ENCODE assay signal across 22 mouse cellular contexts in genomic region chr5:76645091-76645868, GRCm38 (mm10). TPM values are rescaled to one million over a fixed set of nuclear protein-coding genes. Genes with fewer than 3 reads are reported as not detected.
DNase-seq lines count a peak whose midpoint lies in the region; ATAC-seq and TF ChIP-seq lines count a peak whose summit lies in the region.
"Had no signal": no experiment of that assay in that cellular context is flagged by ENCODE, and none has a peak within 500 bp of the region (broad histone marks: within the 10 kb centered on the region; RNA-seq: fewer than 3 reads in every experiment).

No protein-coding gene starts in this region.

- H3K27ac ChIP-seq in heart, embryonic 11.5 days (ENCODE audit: low read depth, low read length), result no peak overlapping the region
- no peak overlapping the region for H3K27ac ChIP-seq in neural tube, embryonic 15.5 days (replicated peaks)
- peak overlapping the region; percentile 89 for H3K27ac ChIP-seq in MEL (ENCODE audit: control insufficient read depth, low read depth, low read length)
- H3K27ac ChIP-seq in embryonic facial prominence, embryonic 10.5 days (replicated peaks), result no peak overlapping the region

- H3K4me3 ChIP-seq in heart, embryonic 11.5 days (ENCODE audit: low read depth, low read length), result no peak overlapping the region
- no peak overlapping the region for H3K4me3 ChIP-seq in neural tube, embryonic 15.5 days (replicated peaks)
- H3K4me3 ChIP-seq in MEL (ENCODE audit: control insufficient read depth in 1 of 2, insufficient read depth in 1 of 2, low read depth in 2 of 2, low read length in 2 of 2), result peak overlapping the region in 1 of 2 experiments; percentile 33; a peak in 2 of 4 replicates
- no peak overlapping the region for H3K4me3 ChIP-seq in embryonic facial prominence, embryonic 10.5 days

- H3K9me3 ChIP-seq in heart, embryonic 11.5 days (replicated peaks; ENCODE audit: control insufficient read depth, low read length), result no peaks in the 10 kb centered on the region
- H3K9me3 ChIP-seq in neural tube, embryonic 15.5 days (replicated peaks), result no peaks in the 10 kb centered on the region
- H3K9me3 ChIP-seq in MEL (replicated peaks; ENCODE audit: insufficient read depth, low read length), result no peaks in the 10 kb centered on the region
- H3K9me3 ChIP-seq in embryonic facial prominence, embryonic 10.5 days, result no peaks in the 10 kb centered on the region
- H3K9me3 ChIP-seq: G1E had no signal

- peak; percentile 73 for DNase-seq in heart, adult 11 months
- no peak for DNase-seq in neural tube, embryonic 10.5 days (ENCODE audit: extremely low spot score, low spot score)
- DNase-seq in MEL (ENCODE audit: low read depth, low spot score), result peak; percentile 67
- DNase-seq in embryonic facial prominence, embryonic 10.5 days (ENCODE audit: low spot score), result no peak
- DNase-seq: adrenal gland, adult 2 months; adrenal gland, adult 8-10 months; adrenal gland, postnatal 10 days; adrenal gland, postnatal 14 days; adrenal gland, postnatal 25 days; adrenal gland, postnatal 36 days; B cell, adult 2 months; cerebellum, adult 11 months; cerebellum, adult 11-12 months; cerebellum, adult 18-20 months; cerebellum, adult 2 months had no signal

- peaks cover 7% of the 10 kb centered on the region; the same call in 1 of the 2 replicates for H3K36me3 ChIP-seq in heart, embryonic 11.5 days (ENCODE audit: control insufficient read depth, insufficient read depth, low read length)
- H3K36me3 ChIP-seq in neural tube, embryonic 15.5 days, result peaks cover 33% of the 10 kb centered on the region
- H3K36me3 ChIP-seq in MEL (ENCODE audit: control insufficient read depth in 1 of 2, insufficient read depth in 2 of 2, low read length in 2 of 2), result peaks cover 2 to 28% of the 10 kb centered on the region in 2 experiments; a peak in 2 of 4 replicates
- H3K36me3 ChIP-seq in embryonic facial prominence, embryonic 10.5 days (replicated peaks), result peaks cover 66% of the 10 kb centered on the region

- no peak for TF ChIP-seq POLR2A in MEL (IDR thresholded peaks at IDR 0.05; ENCODE audit: control insufficient read depth in 1 of 2, insufficient read depth in 1 of 2, low read depth in 1 of 2, low read length in 2 of 2, poor library complexity in 1 of 2)

- WGBS in heart, embryonic 11.5 days (ENCODE audit: insufficient replicate concordance), result 89% methylated on average over 10 of the region's 10 CpGs
- WGBS in neural tube, embryonic 15.5 days, result 87% methylated on average over 10 of the region's 10 CpGs
- WGBS in embryonic facial prominence, embryonic 10.5 days, result 95% methylated on average over 10 of the region's 10 CpGs

- no peak overlapping the region for H3K4me2 ChIP-seq in heart, embryonic 11.5 days
- no peak overlapping the region for H3K4me2 ChIP-seq in neural tube, embryonic 15.5 days

- no peaks in the 10 kb centered on the region for H3K79me2 ChIP-seq in MEL (ENCODE audit: control insufficient read depth, insufficient read depth, low read length, poor library complexity)

- TF ChIP-seq CTCF in MEL (IDR thresholded peaks at IDR 0.05 in 2 of 3, conservative IDR thresholded peaks at IDR 0.05 in 1 of 3; ENCODE audit: control insufficient read depth in 1 of 3, insufficient read depth in 1 of 3, low read depth in 2 of 3, low read length in 3 of 3, poor library complexity in 1 of 3, severe bottlenecking in 1 of 3), result no peak

- TF ChIP-seq EP300 in MEL (IDR thresholded peaks at IDR 0.05; ENCODE audit: low read depth in 1 of 2, low read length in 2 of 2), result peak; percentile 80 to 81

- ATAC-seq in heart, embryonic 11.5 days (replicated peaks; ENCODE audit: insufficient number of reproducible peaks, low FRiP score, low TSS enrichment), result no peak
- ATAC-seq in neural tube, embryonic 15.5 days (ENCODE audit: low FRiP score), result no peak
- ATAC-seq: activated CD4-positive, CD25-positive, alpha-beta regulatory T cell, adult 4 months; CD4-positive, CD25-positive, alpha-beta regulatory T cell, adult 4 months; Patski had no signal

- H3K9ac ChIP-seq in heart, embryonic 11.5 days (ENCODE audit: low read depth, low read length), result no peak overlapping the region
- 0 out of 2 replicates have a peak overlapping the region, but pooled peaks have one; percentile 14 for H3K9ac ChIP-seq in neural tube, embryonic 15.5 days (replicated peaks)
- H3K9ac ChIP-seq in MEL (ENCODE audit: control insufficient read depth, low read depth, low read length, poor library complexity, severe bottlenecking), result peak overlapping the region; percentile 34

- no peaks in the 10 kb centered on the region for H3K27me3 ChIP-seq in heart, embryonic 11.5 days (ENCODE audit: control insufficient read depth, insufficient read depth, low read length)
- H3K27me3 ChIP-seq in neural tube, embryonic 15.5 days (replicated peaks), result no peaks in the 10 kb centered on the region
- no peaks in the 10 kb centered on the region for H3K27me3 ChIP-seq in MEL (ENCODE audit: control insufficient read depth in 1 of 2, insufficient read depth in 2 of 2, low read length in 2 of 2)
- no peaks in the 10 kb centered on the region for H3K27me3 ChIP-seq in embryonic facial prominence, embryonic 10.5 days (replicated peaks; ENCODE audit: low read depth, poor library complexity, severe bottlenecking)
- H3K27me3 ChIP-seq: CH12.LX, Patski had no signal

- no peaks in the 10 kb centered on the region for H3K4me1 ChIP-seq in heart, embryonic 11.5 days (ENCODE audit: control insufficient read depth, insufficient read depth, low read length)
- H3K4me1 ChIP-seq in neural tube, embryonic 15.5 days, result no peaks in the 10 kb centered on the region
- peaks cover 23 to 26% of the 10 kb centered on the region in 2 experiments for H3K4me1 ChIP-seq in MEL (ENCODE audit: control insufficient read depth in 1 of 2, insufficient read depth in 2 of 2, low read length in 2 of 2)
- no peaks in the 10 kb centered on the region for H3K4me1 ChIP-seq in embryonic facial prominence, embryonic 10.5 days

- TF ChIP-seq RAD21 in MEL (IDR thresholded peaks at IDR 0.05; ENCODE audit: low read depth, low read length), result no peak

TF ChIP-seq in MEL, 35 proteins besides CTCF, POLR2A, EP300 and RAD21 (continues in another document):
- TF ChIP-seq MAX (IDR thresholded peaks at IDR 0.05; ENCODE audit: low read length) (no peak), GABPA (IDR thresholded peaks at IDR 0.05; ENCODE audit: low read depth, low read length) (no peak), ELF1 (IDR thresholded peaks at IDR 0.05; ENCODE audit: low read depth, low read length) (no peak), ZMIZ1 (IDR thresholded peaks at IDR 0.05; ENCODE audit: low read depth, low read length) (no peak), CHD1 (IDR thresholded peaks at IDR 0.05; ENCODE audit: low read depth, low read length) (no peak; the same call in 1 of the 2 replicates), POLR2AphosphoS2 (IDR thresholded peaks at IDR 0.05; ENCODE audit: low read length) (no peak), BHLHE40 (IDR thresholded peaks at IDR 0.05; ENCODE audit: borderline replicate concordance, low read depth, low read length) (no peak), ZKSCAN1 (IDR thresholded peaks at IDR 0.05; ENCODE audit: low read depth, low read length) (no peak), UBTF (IDR thresholded peaks at IDR 0.05; ENCODE audit: borderline replicate concordance, insufficient read depth, low read depth, low read length) (no peak), CHD2 (IDR thresholded peaks at IDR 0.05; ENCODE audit: low read length) (no peak), USF2 (IDR thresholded peaks at IDR 0.05; ENCODE audit: borderline replicate concordance in 1 of 2, insufficient read depth in 1 of 2, low read depth in 1 of 2, low read length in 2 of 2) (no peak), MAFK (IDR thresholded peaks at IDR 0.05; ENCODE audit: borderline replicate concordance, low read depth, low read length) (no peak), MYC (IDR thresholded peaks at IDR 0.05; ENCODE audit: low read depth, low read length) (0 out of 2 replicates have a peak, but pooled peaks have one; percentile 45), TAL1 (IDR thresholded peaks at IDR 0.05; ENCODE audit: low read length) (no peak), SIN3A (IDR thresholded peaks at IDR 0.05; ENCODE audit: low read length) (peak; percentile 51; the same call in 1 of the 2 replicates), NRF1 (IDR thresholded peaks at IDR 0.05; ENCODE audit: insufficient read depth, low read depth, low read length, poor library complexity, severe bottlenecking) (no peak), ZC3H11A (IDR thresholded peaks at IDR 0.05; ENCODE audit: low read depth, low read length) (no peak), HCFC1 (IDR thresholded peaks at IDR 0.05; ENCODE audit: low read depth, low read length) (no peak), RCOR1 (IDR thresholded peaks at IDR 0.05; ENCODE audit: low read depth, low read length) (peak; percentile 46), JUND (IDR thresholded peaks at IDR 0.05; ENCODE audit: low read depth, low read length) (no peak), NELFE (IDR thresholded peaks at IDR 0.05; ENCODE audit: low read depth, low read length) (no peak), SMC3 (IDR thresholded peaks at IDR 0.05; ENCODE audit: low read depth, low read length) (no peak), USF1 (IDR thresholded peaks at IDR 0.05; ENCODE audit: low read depth, low read length) (peak; percentile 64; the same call in 1 of the 2 replicates), ETS1 (IDR thresholded peaks at IDR 0.05; ENCODE audit: low read depth, low read length) (peak; percentile 66; the same call in 1 of the 2 replicates), TBP (IDR thresholded peaks at IDR 0.05; ENCODE audit: low read depth, low read length) (no peak), ZNF384 (IDR thresholded peaks at IDR 0.05; ENCODE audit: low read depth, low read length) (peak; percentile 77)

RNA-seq across cellular contexts. Expression of gene C530008M17Rik, which starts 11.0 kb away (rescaled TPM):
- 34.8 and 35.8 TPM in 2 replicates for polyA plus RNA-seq in heart, embryonic 11.5 days (2014; fragmentation: Nextera tagmentation; extraction: Ambion mirVana)
- polyA plus RNA-seq in neural tube, embryonic 15.5 days (2015; fragmentation: Nextera tagmentation; extraction: Ambion mirVana), result 45.1 and 57.1 TPM in 2 replicates
- total RNA-seq in MEL (2012; rRNA removed), result 2.1 and 3.2 TPM in 2 replicates
- 10 to 100 TPM in 1 of 2 experiments, not detected in 1; 10.6 TPM for polyA plus RNA-seq in MEL (2012; ENCODE audit: insufficient read depth in 1 of 2, insufficient read length in 2 of 2, low read depth in 1 of 2, low replicate concordance in 2 of 2, missing spikeins in 1 of 2)
- polyA plus RNA-seq in embryonic facial prominence, embryonic 10.5 days (2016; fragmentation: Nextera tagmentation; extraction: Ambion mirVana), result 32.7 and 33.4 TPM in 2 replicates

RNA-seq across cellular contexts. Expression of gene Cep135, which starts 56.8 kb away (rescaled TPM):
- 9.0 and 9.6 TPM in 2 replicates for polyA plus RNA-seq in heart, embryonic 11.5 days (2014; fragmentation: Nextera tagmentation; extraction: Ambion mirVana)
- polyA plus RNA-seq in neural tube, embryonic 15.5 days (2015; fragmentation: Nextera tagmentation; extraction: Ambion mirVana), result 3.9 and 4.4 TPM in 2 replicates
- 9.3 and 9.7 TPM in 2 replicates for total RNA-seq in MEL (2012; rRNA removed)
- 1 to 10 TPM in 1 of 2 experiments, not detected in 1; 9.2 TPM for polyA plus RNA-seq in MEL (2012; ENCODE audit: insufficient read depth in 1 of 2, insufficient read length in 2 of 2, low read depth in 1 of 2, low replicate concordance in 2 of 2, missing spikeins in 1 of 2)
- 10.3 and 12.1 TPM in 2 replicates for polyA plus RNA-seq in embryonic facial prominence, embryonic 10.5 days (2016; fragmentation: Nextera tagmentation; extraction: Ambion mirVana)

Comparison
In these comparisons a context has a peak if more than half of its experiments do, and no peak if none do; other contexts are left out.
1. DNase-seq: peak in heart, adult 11 months (single experiment) and MEL (single experiment); none in neural tube, embryonic 10.5 days (single experiment) and embryonic facial prominence, embryonic 10.5 days (single experiment).